Mouse (Mus musculus) mouse embryonic stem cell (cell line): ENCODE data around the gene Hepacam2.

Experiments
- in situ Hi-C, 2 experiments: fragments of 300-500 bp; cut with MboI; formaldehyde crosslinking; loops; 1 replicate in 1 of 2; 3 replicates in 1 of 2; pipeline ENCODE4 v1.14.3; 2019 to 2020; ENCODE audit warnings: low sequenced_read_pairs in 2 of 2, low pct_unique_long_range_greater_than_20kb in 1 of 2, mixed read lengths in 1 of 2; ENCODE audit not compliant: unreplicated experiment in 1 of 2

Hepacam2 gene

DNA sequence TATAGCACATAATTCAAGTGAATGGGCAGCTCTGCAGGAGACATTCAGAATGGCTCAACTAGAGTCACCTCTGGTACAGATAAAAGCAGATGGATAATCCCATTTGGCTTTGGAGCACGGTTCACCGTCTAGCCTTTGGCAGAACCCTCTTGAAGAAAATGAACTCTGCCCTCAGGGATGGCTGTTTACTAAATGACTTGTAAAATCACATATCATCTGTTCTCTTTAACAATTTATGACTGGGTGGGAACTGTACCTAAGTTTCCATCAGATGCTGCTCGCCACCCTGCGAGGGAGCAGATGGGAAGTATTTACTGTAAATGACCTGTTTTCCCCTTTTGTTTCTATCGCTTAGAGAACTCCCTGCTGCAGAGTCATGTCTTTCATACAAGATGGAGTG, 18.2 kb downstream of the Hepacam2 start:
- in situ Hi-C loops: no loop called here

DNA sequence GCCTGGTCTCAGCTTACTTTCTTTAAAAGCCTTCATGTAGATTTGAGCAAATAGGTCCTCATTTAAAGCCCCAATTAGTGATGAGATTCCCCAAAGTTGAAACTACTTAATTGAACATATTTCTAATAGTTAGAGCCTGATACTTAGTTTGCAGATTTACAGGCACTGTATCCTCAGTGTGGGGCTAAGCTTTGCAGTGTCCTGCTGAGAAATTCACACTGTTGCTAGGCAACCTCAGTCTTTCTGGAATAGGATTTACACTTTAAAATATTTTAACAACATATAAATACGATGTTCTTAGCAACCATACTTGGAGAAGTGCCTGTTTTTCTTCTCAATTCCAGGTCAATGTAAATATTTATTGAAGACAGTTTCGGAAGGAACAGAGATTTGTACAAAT, 21.8 kb downstream of the Hepacam2 start:
- in situ Hi-C loops: no loop called here

DNA sequence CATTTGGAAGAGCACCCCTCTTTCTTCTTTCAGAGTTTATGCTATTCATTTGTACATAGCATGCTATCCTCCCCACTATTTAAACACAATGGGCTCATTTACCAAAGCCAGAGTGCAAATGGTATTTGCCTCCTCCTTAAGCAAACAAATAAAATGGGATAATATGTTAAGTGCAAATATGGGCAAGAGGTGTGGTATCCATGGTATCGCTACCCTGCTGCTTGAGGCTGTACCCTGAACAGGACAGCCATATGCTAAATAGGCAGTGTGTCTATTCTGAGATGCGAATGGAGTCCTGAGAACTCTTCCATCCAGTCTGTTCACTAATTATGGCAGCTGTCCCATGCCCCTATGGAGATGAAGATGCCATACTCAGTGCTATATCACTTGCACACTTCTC, 27.4 kb downstream of the Hepacam2 start:
- in situ Hi-C loops: no loop called here

DNA sequence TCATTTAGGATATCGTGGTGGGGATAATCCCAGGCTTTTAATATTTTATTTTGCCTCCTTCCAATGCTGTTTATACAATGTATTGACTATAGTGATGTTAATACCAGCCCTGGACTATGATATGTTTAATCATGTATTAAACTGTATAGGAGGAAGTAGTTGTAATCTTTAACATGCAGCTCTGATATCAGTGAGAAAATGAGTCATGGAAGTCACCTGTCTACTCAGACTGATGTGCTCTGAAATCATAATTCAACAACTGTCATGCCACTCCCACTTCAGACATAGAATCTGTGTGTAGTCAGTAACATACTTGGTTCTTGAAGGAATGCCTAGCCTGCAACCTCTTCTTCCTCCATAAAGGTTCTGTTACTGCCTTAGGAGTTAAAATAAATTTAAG, 29.5 kb downstream of the Hepacam2 start:
- in situ Hi-C loops: no loop called here

DNA sequence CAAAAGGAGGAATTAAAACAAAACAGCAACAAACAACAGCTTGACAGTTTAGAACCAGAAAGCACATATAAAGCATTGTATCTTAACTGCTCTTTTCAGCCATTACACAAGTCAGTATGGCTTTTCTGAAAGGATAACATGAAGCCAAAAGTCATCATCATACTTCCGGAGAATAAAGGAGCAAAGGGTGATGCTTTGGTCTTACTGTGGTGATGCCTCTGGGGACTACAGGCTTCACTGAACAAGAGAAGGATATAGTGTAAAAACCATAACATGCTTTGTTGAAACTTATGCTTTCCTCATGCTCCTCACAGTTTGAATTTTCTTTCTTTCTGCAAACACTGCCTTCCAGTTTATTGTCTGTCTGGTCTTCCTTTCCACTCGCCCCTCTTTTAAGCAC, 34.5 kb downstream of the Hepacam2 start:
- in situ Hi-C loops: no loop called here

DNA sequence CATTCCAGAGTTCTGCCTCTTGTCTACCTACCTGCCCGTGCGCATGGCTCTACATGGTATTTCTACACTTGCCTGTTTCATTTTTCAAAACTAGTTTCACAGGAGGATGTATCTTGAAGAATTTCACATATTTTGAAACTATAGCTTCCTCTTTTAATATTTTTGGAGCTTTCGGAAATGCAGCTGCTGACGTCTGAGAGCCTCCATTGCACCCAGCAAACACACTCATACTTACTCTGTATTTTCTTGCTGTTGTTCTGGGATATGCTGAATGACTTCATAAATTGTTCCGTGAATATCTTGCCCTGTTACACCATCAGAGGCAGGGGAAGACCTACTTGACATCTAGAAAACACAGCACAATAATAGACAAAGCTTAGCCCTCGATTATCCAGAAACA, 35.1 kb downstream of the Hepacam2 start:
- in situ Hi-C loops: no loop called here

DNA sequence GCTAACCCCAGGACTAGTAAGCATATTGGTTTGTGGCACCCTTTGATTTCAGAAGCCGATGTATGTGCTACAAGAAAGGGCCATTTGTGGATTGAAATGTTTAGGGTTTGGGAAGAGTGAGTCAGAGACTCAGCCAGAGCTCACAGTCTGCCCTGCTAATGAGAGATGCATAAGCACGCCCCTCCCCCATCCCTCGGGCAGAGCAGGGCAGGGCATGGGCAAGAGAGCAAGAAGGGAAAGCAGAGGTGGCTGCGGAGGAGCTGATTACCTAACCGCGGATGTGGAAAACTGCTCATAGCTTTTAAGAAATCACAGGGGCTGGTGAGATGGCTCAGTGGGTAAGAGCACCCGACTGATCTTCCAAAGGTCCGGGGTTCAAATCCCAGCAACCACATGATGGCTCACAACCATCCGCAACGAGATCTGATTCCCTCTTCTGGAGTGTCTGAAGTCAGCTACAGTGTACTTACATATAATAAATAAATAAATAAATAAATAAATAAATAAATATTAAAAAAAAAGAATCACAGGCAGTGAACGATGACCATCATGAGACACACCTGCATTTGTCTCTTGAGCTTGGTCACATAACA, 42.1 kb downstream of the Hepacam2 start:
- in situ Hi-C loops: no loop called here

DNA sequence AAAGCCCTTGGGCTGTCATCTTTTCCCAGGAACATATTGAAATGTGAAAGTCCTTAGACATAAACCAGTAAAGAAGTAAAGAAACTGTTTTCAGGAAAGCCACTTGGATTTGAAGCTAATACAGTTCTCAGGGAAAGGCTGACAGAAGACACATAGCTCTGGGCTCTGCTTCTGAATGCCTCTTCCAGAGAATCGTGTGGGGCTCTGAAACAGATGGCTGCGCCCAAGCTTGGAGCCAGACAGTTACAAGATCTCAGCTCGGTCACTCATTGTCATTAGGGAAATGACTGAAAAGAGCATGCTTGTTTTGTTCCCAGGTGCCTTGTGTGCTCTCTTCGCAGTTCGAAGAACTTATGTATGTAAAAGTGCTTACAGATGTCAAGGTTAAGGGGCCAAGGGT, 43.7 kb downstream of the Hepacam2 start:
- in situ Hi-C loops: no loop called here

DNA sequence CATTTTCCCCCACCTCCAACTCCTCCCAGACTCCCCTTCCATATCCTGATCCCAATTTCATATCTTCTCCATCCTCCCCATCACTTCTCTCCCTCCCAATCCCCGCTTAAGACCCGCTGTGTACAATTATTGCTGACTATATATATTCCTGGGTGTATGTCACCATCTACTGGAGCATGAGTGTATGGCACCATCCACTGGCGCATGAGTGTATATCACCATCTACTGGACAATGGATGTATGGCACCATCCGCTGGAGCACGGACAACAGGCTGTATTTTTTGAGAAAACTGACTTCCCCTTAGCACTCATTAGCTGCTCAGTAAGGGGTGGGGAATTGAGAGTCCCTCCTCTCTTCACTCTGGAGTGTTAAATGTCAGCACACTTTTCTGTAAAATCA, 50.7 kb downstream of the Hepacam2 start:
- in situ Hi-C loops: loop anchor here in 1 of 2 experiments (25.0 kb wide), 1 partner anchor 235 kb away; no protein-coding TSS in a partner anchor

DNA sequence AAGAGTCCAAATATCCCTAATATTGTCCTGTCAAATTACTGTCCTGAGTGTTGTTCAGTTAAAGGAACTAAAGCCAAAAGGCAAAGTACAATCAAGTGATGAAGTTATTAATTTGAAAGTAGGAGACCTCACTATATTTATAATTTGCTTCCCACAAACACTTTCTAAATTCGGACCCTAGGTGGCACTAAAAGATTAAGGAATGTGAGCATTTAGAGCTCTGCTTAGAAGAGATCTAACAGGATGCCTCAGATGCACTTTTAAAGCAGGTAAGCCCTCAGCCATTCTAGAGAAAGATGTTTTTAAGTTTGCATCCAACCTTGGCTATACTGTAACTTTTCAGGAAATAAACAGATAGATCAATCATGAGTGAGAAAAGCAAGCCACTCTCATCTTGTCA, 54.2 kb downstream of the Hepacam2 start:
- in situ Hi-C loops: loop anchor here in 1 of 2 experiments (25.0 kb wide), 1 partner anchor 232 kb away; no protein-coding TSS in a partner anchor

DNA sequence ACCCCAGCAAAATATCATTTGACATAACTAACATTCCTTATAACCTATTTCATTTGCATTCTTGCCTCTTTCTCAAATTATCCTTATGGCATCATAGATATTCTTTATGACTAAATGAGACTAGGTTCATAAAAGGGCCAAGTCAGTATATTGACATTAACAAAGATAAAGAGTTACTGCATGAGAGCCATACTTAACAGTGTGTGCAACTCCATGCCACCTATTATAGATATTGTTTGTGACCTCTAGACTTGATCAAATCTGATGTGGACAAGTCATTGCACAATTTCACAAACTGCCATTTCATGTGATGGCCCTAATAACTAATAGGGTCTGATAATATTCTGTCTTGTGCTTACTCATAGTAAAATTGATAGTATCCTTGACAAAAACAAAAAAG, 62.0 kb downstream of the Hepacam2 start:
- in situ Hi-C loops: loop anchor here in 1 of 2 experiments (25.0 kb wide), 1 partner anchor 224 kb away; no protein-coding TSS in a partner anchor

DNA sequence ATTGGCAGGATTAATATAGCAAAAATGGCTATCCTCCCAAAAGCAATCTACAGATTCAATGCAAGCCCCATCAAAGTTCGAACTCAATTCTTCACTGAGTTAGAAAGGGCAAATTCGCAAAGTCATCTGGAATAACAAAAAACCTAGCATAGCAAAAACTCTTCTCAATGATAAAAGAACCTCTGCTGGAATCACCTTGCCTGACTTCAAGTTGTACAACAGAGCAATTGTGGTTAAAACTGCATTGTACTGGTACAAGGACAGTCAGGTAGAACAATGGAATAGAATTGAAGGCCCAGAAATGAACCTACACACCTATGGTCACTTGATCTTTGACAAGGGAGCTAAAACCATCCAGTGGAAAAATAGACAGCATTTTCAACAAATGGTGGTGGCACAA, 67.1 kb downstream of the Hepacam2 start:
- in situ Hi-C loops: loop anchor here in 1 of 2 experiments (25.0 kb wide), 1 partner anchor 219 kb away; no protein-coding TSS in a partner anchor

DNA sequence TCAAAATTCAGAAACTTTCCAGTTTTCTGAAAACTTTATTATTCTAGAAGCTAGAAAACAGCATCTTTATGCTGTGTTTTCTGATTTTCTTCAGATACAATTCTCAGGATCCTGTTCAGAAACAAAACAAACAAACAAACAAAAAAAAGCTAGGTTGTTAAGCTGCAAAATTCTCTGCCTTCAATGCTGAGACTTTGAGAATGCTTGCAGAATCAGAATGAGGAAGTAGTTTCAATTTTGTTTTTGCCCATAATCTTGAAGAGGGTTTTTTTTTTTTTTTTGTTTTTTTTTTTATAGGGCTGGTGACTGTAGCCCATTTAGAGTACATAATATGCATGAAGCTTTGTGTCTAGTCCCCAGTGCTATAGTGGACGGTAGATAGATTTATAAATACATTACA, 71.1 kb downstream of the Hepacam2 start:
- in situ Hi-C loops: loop anchor here in 1 of 2 experiments (5.0 to 25.0 kb wide), 2 partner anchors 40 to 215 kb away; no protein-coding TSS in a partner anchor

DNA sequence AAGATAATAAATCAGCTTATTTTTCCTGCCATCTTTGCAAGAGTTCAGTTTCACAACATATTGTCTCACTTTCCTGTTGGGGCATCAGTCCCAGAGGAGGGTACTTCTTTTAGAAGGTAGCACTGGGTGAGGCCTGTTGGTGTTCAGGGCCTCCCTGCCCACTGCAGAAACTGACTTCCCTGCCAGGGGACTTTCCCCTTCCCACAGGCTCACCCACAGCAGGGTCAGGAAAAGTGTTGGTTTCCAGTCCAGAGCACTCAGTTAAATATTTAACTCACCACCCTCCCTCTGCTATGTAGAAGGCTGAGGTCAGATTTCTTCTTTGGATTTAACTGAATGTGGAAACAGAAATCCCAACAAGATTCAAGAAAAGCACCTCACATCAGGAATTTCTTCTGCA, 72.8 kb downstream of the Hepacam2 start:
- in situ Hi-C loops: loop anchor here in 1 of 2 experiments (5.0 to 25.0 kb wide), 2 partner anchors 38 to 213 kb away; no protein-coding TSS in a partner anchor

DNA sequence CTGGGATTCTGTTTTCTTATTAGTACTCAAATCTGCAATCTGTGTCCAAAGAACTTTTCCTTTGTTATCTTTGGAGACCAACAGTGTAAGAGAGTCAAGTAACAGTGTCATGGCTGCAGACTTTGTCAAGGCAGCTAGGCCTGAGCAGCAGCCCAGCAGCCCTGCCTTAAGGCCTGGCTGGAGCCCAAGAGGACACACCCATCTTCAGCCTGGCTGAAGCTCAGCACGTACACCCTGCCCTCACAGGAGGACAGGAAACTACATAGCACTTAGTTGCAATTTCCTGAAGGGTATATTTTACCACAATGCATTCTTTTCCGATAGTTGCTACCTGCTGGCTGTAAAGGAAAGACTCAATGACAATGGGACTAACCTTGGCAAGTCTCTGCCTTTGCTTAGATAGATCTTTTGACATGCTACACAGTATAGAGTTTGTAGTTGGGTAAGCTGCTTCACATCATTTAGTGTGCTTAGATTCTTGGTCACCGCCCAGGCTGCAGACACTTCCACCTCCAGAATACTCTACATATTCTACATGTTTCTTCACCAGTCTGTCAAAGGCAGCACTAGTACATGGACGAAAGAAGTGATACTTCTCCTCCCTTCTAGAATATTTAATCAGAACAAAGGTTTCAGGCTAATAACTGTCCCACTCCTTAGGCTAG, 73.4 kb downstream of the Hepacam2 start:
- in situ Hi-C loops: loop anchor here in 1 of 2 experiments (5.0 to 25.0 kb wide), 2 partner anchors 37 to 212 kb away; no protein-coding TSS in a partner anchor
